22 mouse cellular contexts compared by ENCODE assay signal in genomic region chr9:120976856-120977255, GRCm38 (mm10). TPM values are rescaled to one million over a fixed set of nuclear protein-coding genes. Genes with fewer than 3 reads are reported as not detected.
DNase-seq lines count a peak whose midpoint lies in the region; ATAC-seq and TF ChIP-seq lines count a peak whose summit lies in the region.
"Had no signal": no experiment of that assay in that cellular context is flagged by ENCODE, and none has a peak within 500 bp of the region (broad histone marks: within the 10 kb centered on the region; RNA-seq: fewer than 3 reads in every experiment).

No protein-coding gene starts in this region.

- no peak for TF ChIP-seq POLR2A in lung, adult 2 months (IDR thresholded peaks at IDR 0.05; ENCODE audit: borderline replicate concordance, extremely low read depth, low read depth, low read length)

- H3K4me3 ChIP-seq in gastrocnemius, adult 2 months: no peak overlapping the region
- no peak overlapping the region for H3K4me3 ChIP-seq in lung, postnatal 0 days (ENCODE audit: low read depth, low read length)
- no peak overlapping the region for H3K4me3 ChIP-seq in lung, adult 2 months (replicated peaks; ENCODE audit: extremely low read depth, low read depth, low read length)
- H3K4me3 ChIP-seq: embryonic facial prominence, embryonic 10.5 days; embryonic facial prominence, embryonic 12.5 days; forebrain, embryonic 13.5 days; forebrain, embryonic 15.5 days had no signal

- H3K36me3 ChIP-seq in lung, postnatal 0 days (ENCODE audit: insufficient read depth, low read length): no peaks in the 10 kb centered on the region
- H3K36me3 ChIP-seq: embryonic facial prominence, embryonic 12.5 days; forebrain, embryonic 15.5 days; G1E had no signal

- peaks cover 8% of the 10 kb centered on the region; the same call in 1 of the 2 replicates for H3K4me1 ChIP-seq in lung, postnatal 0 days (ENCODE audit: insufficient read depth, low read depth, low read length)
- H3K4me1 ChIP-seq in lung, adult 2 months (ENCODE audit: control insufficient read depth, insufficient read depth, low read length): peaks cover 2% of the 10 kb centered on the region; the same call in 1 of the 2 replicates

- TF ChIP-seq EP300 in lung, postnatal 0 days (IDR thresholded peaks at IDR 0.05): no peak

- no peak overlapping the region for H3K27ac ChIP-seq in gastrocnemius, adult 2 months
- no peak overlapping the region for H3K27ac ChIP-seq in lung, postnatal 0 days (ENCODE audit: low read length)
- H3K27ac ChIP-seq: embryonic facial prominence, embryonic 10.5 days; embryonic facial prominence, embryonic 12.5 days; forebrain, embryonic 13.5 days; forebrain, embryonic 15.5 days had no signal

- H3K4me2 ChIP-seq in lung, postnatal 0 days (replicated peaks; ENCODE audit: low read depth, low read length): no peak overlapping the region
- H3K4me2 ChIP-seq: embryonic facial prominence, embryonic 12.5 days; forebrain, embryonic 13.5 days; forebrain, embryonic 15.5 days had no signal

- no peak overlapping the region for H3K9ac ChIP-seq in lung, postnatal 0 days (replicated peaks; ENCODE audit: low read depth)
- H3K9ac ChIP-seq: embryonic facial prominence, embryonic 12.5 days; forebrain, embryonic 13.5 days; forebrain, embryonic 15.5 days had no signal

- peak; percentile 9 for DNase-seq in gastrocnemius, adult 2 months
- no peak for DNase-seq in gastrocnemius, postnatal 14 days
- DNase-seq in lung, postnatal 0 days (ENCODE audit: low spot score): peak; percentile 74
- DNase-seq in lung, adult 2 months: no peak
- peak; percentile 42 for DNase-seq in lung, postnatal 36 days
- no peak for DNase-seq in lung, postnatal 14 days
- DNase-seq: adrenal gland, adult 8-10 months; adrenal gland, postnatal 36 days; B cell, adult 2 months; cerebellum, adult 11-12 months; cerebellum, adult 2 months; cerebellum, adult 9-10 months; cerebellum, postnatal 25 days had no signal

- no peaks in the 10 kb centered on the region for H3K27me3 ChIP-seq in lung, postnatal 0 days (replicated peaks; ENCODE audit: insufficient read depth, low read length)
- H3K27me3 ChIP-seq: CH12.LX; embryonic facial prominence, embryonic 12.5 days; forebrain, embryonic 13.5 days; forebrain, embryonic 15.5 days; Patski had no signal

- WGBS in lung, postnatal 0 days: 72% methylated on average over 4 of the region's 4 CpGs
- 75% methylated on average over 4 of the region's 4 CpGs for WGBS in lung, adult 2 months

- intact Hi-C loops in gastrocnemius, adult 2 months (cut with DNase I): no loop called here
- intact Hi-C loops in gastrocnemius, postnatal 14 days (cut with DNase I; ENCODE audit: low total_unique reads): no loop called here

- no peaks in the 10 kb centered on the region for H3K9me3 ChIP-seq in lung, postnatal 0 days (ENCODE audit: low read length)
- H3K9me3 ChIP-seq: embryonic facial prominence, embryonic 10.5 days; embryonic facial prominence, embryonic 12.5 days; forebrain, embryonic 13.5 days; forebrain, embryonic 15.5 days; G1E had no signal

- TF ChIP-seq CTCF in gastrocnemius, adult 2 months (IDR thresholded peaks at IDR 0.05): no peak
- no peak for TF ChIP-seq CTCF in lung, postnatal 0 days (IDR thresholded peaks at IDR 0.05)
- TF ChIP-seq CTCF in lung, adult 2 months (IDR thresholded peaks at IDR 0.05; ENCODE audit: insufficient read depth, low read length): no peak

- ATAC-seq in lung, postnatal 0 days: peak; percentile 70
- ATAC-seq: activated CD4-positive, CD25-positive, alpha-beta regulatory T cell, adult 4 months; CD4-positive, CD25-positive, alpha-beta regulatory T cell, adult 4 months; Patski had no signal

RNA-seq across cellular contexts. Expression of gene Ctnnb1, which starts 47.8 kb away (rescaled TPM):
- 100 to 1,000 TPM; 213 to 241 TPM for total RNA-seq in gastrocnemius, adult 2 months (2021)
- 100 to 1,000 TPM; 221 to 244 TPM for total RNA-seq in gastrocnemius, postnatal 14 days (2021)
- 383 and 452 TPM in 2 replicates for polyA plus RNA-seq in lung, postnatal 0 days (2015; fragmentation: Nextera tagmentation; extraction: Ambion mirVana)
- polyA plus RNA-seq in lung, adult 2 months (2012; rRNA removed): 149 and 203 TPM in 2 replicates

Comparison
In these comparisons a context has a peak if more than half of its experiments do, and no peak if none do; other contexts are left out.
1. DNase-seq: peak in gastrocnemius, adult 2 months (single experiment), lung, postnatal 0 days (single experiment) and lung, postnatal 36 days (single experiment); none in gastrocnemius, postnatal 14 days (single experiment), lung, adult 2 months (single experiment) and lung, postnatal 14 days (single experiment).